ENCODE assay signal across 13 mouse cellular contexts in the genomic region with DNA sequence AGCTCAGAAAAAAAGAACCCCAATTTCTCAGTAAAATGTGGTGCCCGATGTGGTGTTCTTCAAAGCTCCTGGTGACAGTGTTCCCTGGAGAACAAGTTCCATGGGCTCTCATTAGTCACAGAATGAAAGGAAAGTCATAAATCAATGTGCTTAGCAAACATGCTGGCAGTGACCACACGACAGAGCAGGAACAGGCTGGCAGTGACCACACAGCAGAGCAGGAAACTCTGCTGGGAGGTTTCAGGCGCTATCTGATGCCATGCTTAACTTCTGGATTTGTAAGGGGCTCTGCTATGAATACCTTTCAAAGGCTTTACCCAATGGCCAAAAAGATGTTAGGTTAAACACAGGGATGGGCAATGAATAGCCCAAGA. TPM values are rescaled to one million over a fixed set of nuclear protein-coding genes. Genes with fewer than 3 reads are reported as not detected.
DNase-seq lines count a peak whose midpoint lies in the region; ATAC-seq and TF ChIP-seq lines count a peak whose summit lies in the region.
"Had no signal": no experiment of that assay in that cellular context is flagged by ENCODE, and none has a peak within 500 bp of the region (broad histone marks: within the 10 kb centered on the region; RNA-seq: fewer than 3 reads in every experiment).

No protein-coding gene starts in this region.

- H3K9ac ChIP-seq in liver, adult 2 months (ENCODE audit: low read depth, low read length), result no peak overlapping the region; the same call in 1 of the 2 replicates
- no peak overlapping the region for H3K9ac ChIP-seq in liver, embryonic 14.5 days (replicated peaks)
- H3K9ac ChIP-seq: lung, embryonic 14.5 days had no signal

- WGBS in liver, adult 2 months, result 8% methylated on average over 3 of the region's 3 CpGs
- 12% methylated on average over 3 of the region's 3 CpGs for WGBS in liver, embryonic 14.5 days (ENCODE audit: insufficient replicate concordance)

- intact Hi-C loops in left cerebral cortex, postnatal 14 days (cut with DNase I), result no loop called here

- no peak for TF ChIP-seq CTCF in liver, adult 2 months (IDR thresholded peaks at IDR 0.05; ENCODE audit: low read depth, low read length)
- TF ChIP-seq CTCF in liver, embryonic 14.5 days (IDR thresholded peaks at IDR 0.05; ENCODE audit: low read depth), result no peak

- H3K4me3 ChIP-seq in liver, adult 2 months (ENCODE audit: insufficient read depth, low read depth, low read length), result no peak overlapping the region
- no peak overlapping the region for H3K4me3 ChIP-seq in liver, embryonic 14.5 days (ENCODE audit: insufficient read depth in 1 of 2, low read depth in 2 of 2, low read length in 2 of 2)

- TF ChIP-seq POLR2A in liver, adult 2 months (IDR thresholded peaks at IDR 0.05; ENCODE audit: extremely low read depth, insufficient read depth, low read length), result 0 out of 2 replicates have a peak, but pooled peaks have one; percentile 43

- H3K9me3 ChIP-seq in liver, embryonic 14.5 days (ENCODE audit: control insufficient read depth, low read length), result no peaks in the 10 kb centered on the region

- H3K4me2 ChIP-seq in liver, embryonic 14.5 days (ENCODE audit: low read depth), result no peak overlapping the region
- H3K4me2 ChIP-seq: lung, embryonic 14.5 days; midbrain, embryonic 11.5 days had no signal

- H3K27ac ChIP-seq in liver, adult 2 months (replicated peaks; ENCODE audit: insufficient read depth, low read depth, low read length), result peak overlapping the region; percentile 79
- no peak overlapping the region for H3K27ac ChIP-seq in liver, embryonic 14.5 days

- 0 out of 2 replicates have a peak, but pooled peaks have one; percentile 36 for ATAC-seq in liver, embryonic 14.5 days (ENCODE audit: insufficient read depth)
- ATAC-seq in megakaryocyte-erythroid progenitor cell, adult 5-6 weeks (replicated peaks; ENCODE audit: low FRiP score, low TSS enrichment, poor library complexity, severe bottlenecking), result no peak

- no peaks in the 10 kb centered on the region for H3K79me2 ChIP-seq in liver, adult 2 months (ENCODE audit: control insufficient read depth, insufficient read depth, low read length)

- H3K27me3 ChIP-seq in liver, adult 2 months (ENCODE audit: control insufficient read depth, insufficient read depth, low read length), result no peaks in the 10 kb centered on the region
- H3K27me3 ChIP-seq in liver, embryonic 14.5 days (ENCODE audit: control insufficient read depth, insufficient read depth, low read length), result no peaks in the 10 kb centered on the region

- H3K4me1 ChIP-seq in liver, adult 2 months (ENCODE audit: control insufficient read depth, insufficient read depth, low read length), result peaks cover 15% of the 10 kb centered on the region; the same call in 1 of the 2 replicates
- peaks cover 0 to 9% of the 10 kb centered on the region in 2 experiments; a peak in 1 of 4 replicates for H3K4me1 ChIP-seq in liver, embryonic 14.5 days (replicated peaks; ENCODE audit: control insufficient read depth in 2 of 2, insufficient read depth in 2 of 2, low read length in 1 of 2)

- DNase-seq in adrenal gland, postnatal 14 days, result peak; percentile 38
- no peak for DNase-seq in adrenal gland, adult 18-20 months (ENCODE audit: low spot score in 2 of 2)
- peak; percentile 79 for DNase-seq in liver, adult 2 months (ENCODE audit: extremely low read depth, low read depth, low spot score)
- no peak for DNase-seq in liver
- no peak for DNase-seq in liver, embryonic 14.5 days (ENCODE audit: low read depth in 3 of 3, low spot score in 3 of 3)
- DNase-seq in left cerebral cortex, postnatal 14 days (ENCODE audit: low spot score in 2 of 2), result no peak
- DNase-seq in thymus, postnatal 10 days (ENCODE audit: low spot score in 2 of 2), result no peak
- DNase-seq: heart, adult 18-20 months; heart, postnatal 14 days; lung, embryonic 14.5 days had no signal

- no peak for TF ChIP-seq EP300 in liver, embryonic 14.5 days (IDR thresholded peaks at IDR 0.05; ENCODE audit: low read depth)

- no peaks in the 10 kb centered on the region for H3K36me3 ChIP-seq in liver, adult 2 months (ENCODE audit: control insufficient read depth, insufficient read depth, low read length)
- H3K36me3 ChIP-seq in liver, embryonic 14.5 days (replicated peaks; ENCODE audit: control insufficient read depth, insufficient read depth, low read depth), result no peaks in the 10 kb centered on the region

RNA-seq across cellular contexts. Expression of gene Fsip1, which starts 49.7 kb away (rescaled TPM):
- 0.34 and 0.52 TPM in 2 replicates for total RNA-seq in adrenal gland, postnatal 14 days (2021)
- total RNA-seq in adrenal gland, adult 18-20 months (2021), result under 1 TPM in 1 of 2 experiments, not detected in 1; 0.26 TPM
- 0.09 TPM in 1 of 2 replicates, not detected in the other for total RNA-seq in liver, adult 2 months (2014; rRNA removed)
- polyA plus RNA-seq in liver, adult 2 months (2012; rRNA removed), result 0.05 TPM in 1 of 2 replicates, not detected in the other
- 0.08 and 0.09 TPM in 2 replicates for polyA plus RNA-seq in liver, embryonic 14.5 days (2012; rRNA removed)
- polyA plus RNA-seq in liver, embryonic 14.5 days (2014; fragmentation: Nextera tagmentation; extraction: Ambion mirVana), result 0.06 and 0.14 TPM in 2 replicates
- total RNA-seq in megakaryocyte-erythroid progenitor cell, adult 5-6 weeks (2014; fragmentation: Nextera tagmentation), result 0.76 TPM in 1 of 2 replicates, not detected in the other
- total RNA-seq in megakaryocyte-erythroid progenitor cell, adult 5-6 weeks (2017), result not detected in 2 replicates
- total RNA-seq in left cerebral cortex, postnatal 14 days (2021), result under 1 TPM; 0.66 to 0.77 TPM
- total RNA-seq: heart, adult 18-20 months; MEL had no signal

Comparison
In these comparisons a context has a peak if more than half of its experiments do, and no peak if none do; other contexts are left out.
1. DNase-seq: peak in adrenal gland, postnatal 14 days (single experiment) and liver, adult 2 months (single experiment); none in adrenal gland, adult 18-20 months (0 of 2), liver (single experiment), liver, embryonic 14.5 days (0 of 3), left cerebral cortex, postnatal 14 days (0 of 2) and thymus, postnatal 10 days (0 of 2).